Mouse (Mus musculus) olfactory bulb, adult 2 months (tissue): Measurements from ENCODE around the gene Ssc5d. TPM values are rescaled to one million over a fixed set of nuclear protein-coding genes. Genes with fewer than 3 reads are reported as not detected.
A peak's percentile ranks its signal among the peaks of the same experiment; 100 is the strongest.
"Not testable (repeated sequence)": the region's sequence is repeated elsewhere in the genome, so short reads cannot be mapped to it uniquely, and the experiment has no call there.

Experiments
- H3K27ac ChIP-seq: fragments of 200-500 bp; 2 replicates; pipeline ENCODE4 v1.5.1; 2012; ENCODE audit warnings: low read depth, low read length; ENCODE audit not compliant: insufficient read depth
- H3K4me1 ChIP-seq: fragments of 200-500 bp; 2 replicates; pipeline ENCODE4 v1.6.1; 2012; ENCODE audit warnings: low read length; ENCODE audit not compliant: control insufficient read depth, insufficient read depth
- H3K4me3 ChIP-seq: fragments of 200-500 bp; 2 replicates; pipeline ENCODE4 v1.5.1; 2012; ENCODE audit warnings: mild to moderate bottlenecking, low read depth, low read length, moderate library complexity; ENCODE audit not compliant: insufficient read depth
- CTCF ChIP-seq: fragments of 200-500 bp; IDR thresholded peaks from 2 replicates; pipeline ENCODE4 v1.5.1; 2012; ENCODE audit warnings: low read depth, mild to moderate bottlenecking, low read length, moderate library complexity; ENCODE audit not compliant: insufficient read depth
- POLR2A ChIP-seq: fragments of 200-500 bp; IDR thresholded peaks from 2 replicates; pipeline ENCODE4 v1.6.1; 2012; ENCODE audit warnings: mild to moderate bottlenecking, low read depth, low read length, moderate library complexity; ENCODE audit not compliant: insufficient read depth
- WGBS: fragments of 180-500 bp; shearing (Covaris S2); methylation state at CpG from one replicate; pipeline ENCODE4 v1.1.7; 2018; 5-methylcytosine and 5-hydroxymethylcytosine counted together
- polyA plus RNA-seq: library from polyadenylated mRNA; stranded (reverse); fragments of >200 nt; gene quantifications from 2 replicates; pipeline ENCODE4 v1.2.4, GENCODE M21; 2012; ENCODE audit warnings: low replicate concordance; ENCODE audit not compliant: missing spikeins, insufficient read depth, insufficient read length

The Ssc5d gene
- not detected in 2 replicates for polyA plus RNA-seq

DNA sequence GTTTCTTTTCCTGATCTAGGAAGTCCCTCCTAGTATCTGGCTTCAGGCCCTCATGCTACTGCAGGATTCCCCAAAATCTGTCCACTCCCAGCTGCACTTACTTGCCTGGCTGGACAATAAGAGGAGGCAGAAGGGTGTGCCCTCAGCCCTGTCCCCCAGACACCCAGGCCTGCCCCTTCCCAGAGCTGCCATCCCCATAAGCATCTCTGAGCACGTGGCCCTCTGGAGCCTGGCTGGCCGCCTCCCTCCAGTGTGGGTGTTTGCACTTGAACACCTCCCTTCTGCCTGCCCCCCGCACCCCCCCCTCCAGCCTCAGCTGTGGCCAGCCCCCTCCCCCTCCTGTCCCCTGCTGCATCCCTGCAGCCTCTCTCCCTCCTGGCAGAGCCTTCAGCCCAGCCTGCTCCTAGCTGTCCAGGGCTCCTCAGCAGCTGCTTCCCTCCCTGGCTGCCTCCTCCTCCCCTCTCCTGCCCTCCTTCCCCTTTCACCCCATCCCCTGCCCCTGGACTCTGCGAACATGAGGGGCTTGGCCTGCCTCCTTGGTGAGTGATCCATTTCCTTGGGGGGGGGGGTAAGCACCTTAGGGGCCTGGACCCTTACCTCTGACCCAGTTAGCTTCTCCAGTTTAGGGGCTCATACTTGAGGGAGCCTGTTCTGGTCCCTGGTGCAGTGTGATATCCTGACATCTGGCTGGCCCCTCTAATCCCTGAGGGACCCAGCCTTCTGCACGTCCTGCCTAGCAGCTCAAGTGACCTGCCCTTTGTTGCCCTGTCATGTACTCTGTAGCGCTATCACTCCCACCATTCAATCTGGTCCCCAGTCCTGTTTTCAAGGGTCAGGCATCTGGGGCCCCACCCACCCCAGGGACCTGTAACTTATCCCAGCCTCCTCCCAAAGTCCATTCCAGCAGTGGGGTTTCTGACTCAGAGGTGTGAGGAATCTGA is at the start of gene Ssc5d:
Gene Ssc5d (plus strand): TSS at position 345 of the 941 bp plus-strand sequence.
- no peak for TF ChIP-seq POLR2A
- TF ChIP-seq CTCF: no peak
- peak within 1 kb of the TSS; percentile 99 for H3K27ac ChIP-seq
- H3K4me1 ChIP-seq: peaks cover 51% of the 10 kb centered on the region
- peak within 1 kb of the TSS; percentile 45 for H3K4me3 ChIP-seq
- 16% methylated on average over 6 of the region's 6 CpGs for whole genome bisulfite sequencing

DNA sequence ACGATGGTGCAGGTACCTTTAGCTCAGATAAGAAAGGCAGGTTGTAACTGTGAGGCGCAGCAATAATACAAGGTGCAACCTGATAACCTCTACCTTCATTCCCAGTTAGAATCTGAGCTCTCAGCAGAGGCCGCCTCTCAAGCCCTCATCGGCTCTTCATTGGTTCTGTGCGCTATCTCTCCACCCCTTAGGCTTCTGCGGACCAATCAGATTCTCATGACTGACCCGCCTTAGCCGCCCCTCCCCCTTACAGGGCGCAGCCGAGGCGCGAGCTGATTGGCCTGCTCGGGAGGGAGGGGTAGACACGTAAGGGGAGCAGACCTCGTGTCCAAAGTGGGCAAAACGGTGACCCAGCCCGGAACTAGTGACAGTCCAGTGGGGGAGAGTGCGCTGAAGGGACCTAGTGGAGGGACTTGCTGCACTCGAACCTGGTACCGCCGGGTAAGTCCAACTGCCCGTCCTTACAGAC is 48.8 kb upstream of the Ssc5d start, which contains the start of gene Isoc2a:
Gene Isoc2a (plus strand): TSS at position 401 of the 469 bp plus-strand sequence.
- TF ChIP-seq CTCF (no peak), POLR2A (peak; percentile 38; the same call in 1 of the 2 replicates)

GRCm38 (mm10) chr7:4877226-4877625 is 48.4 kb upstream of the Ssc5d start:
- 4% methylated on average over 11 of the region's 11 CpGs for WGBS

More for the DNA sequence above, 48.8 kb upstream of the Ssc5d start, which contains the start of gene Isoc2a:
- Histone ChIP-seq H3K4me1 (peaks cover 8% of the 10 kb centered on the region), H3K27ac (peak within 1 kb of the TSS; percentile 61; the same call in 1 of the 2 replicates), H3K4me3 (peak within 1 kb of the TSS; percentile 59)
- 1% methylated on average over 22 of the region's 22 CpGs for WGBS

GRCm38 (mm10) chr7:4878186-4878585 is 47.4 kb upstream of the Ssc5d start:
- H3K4me3 ChIP-seq: no peak overlapping the region
- H3K27ac ChIP-seq: no peak overlapping the region
- TF ChIP-seq POLR2A (no peak), CTCF (no peak)

More at GRCm38 (mm10) chr7:4877226-4877625, 48.4 kb upstream of the Ssc5d start:
- Histone ChIP-seq H3K4me1 (peaks cover 8% of the 10 kb centered on the region), H3K4me3 (peak overlapping the region; percentile 59), H3K27ac (no peak overlapping the region)
- no peak for TF ChIP-seq POLR2A
- no peak for TF ChIP-seq CTCF

DNA sequence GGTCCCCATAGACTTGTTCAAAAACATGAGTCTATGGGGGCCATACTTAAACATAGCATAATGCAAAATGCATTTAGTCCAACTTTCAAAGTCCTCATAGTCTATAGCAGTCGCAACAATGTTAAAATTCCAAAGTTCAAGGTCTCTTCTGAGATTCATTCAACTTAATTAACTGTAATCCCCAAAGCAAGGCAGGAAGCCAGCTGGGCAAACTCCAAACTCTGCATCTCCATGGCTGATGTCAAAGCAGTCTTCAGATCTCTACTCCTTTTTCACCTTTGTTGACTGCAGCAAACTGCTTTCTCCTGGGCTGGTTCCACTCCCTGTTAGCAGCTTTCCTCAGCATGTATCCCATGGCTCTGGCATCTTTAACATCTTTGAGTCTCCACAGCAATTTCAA is 46.5 kb upstream of the Ssc5d start:
- not testable (repeated sequence) for H3K4me3 ChIP-seq, H3K4me1 ChIP-seq, H3K27ac ChIP-seq
- WGBS: 68% methylated on average over 1 of the region's 1 CpGs

More at GRCm38 (mm10) chr7:4878186-4878585, 47.4 kb upstream of the Ssc5d start:
- peaks cover 8% of the 10 kb centered on the region for H3K4me1 ChIP-seq

- no peak overlapping the region for H3K27ac ChIP-seq
- no peak overlapping the region for H3K4me3 ChIP-seq
- no peaks in the 10 kb centered on the region for H3K4me1 ChIP-seq
- TF ChIP-seq CTCF (no peak), POLR2A (no peak)
- 58% methylated on average over 4 of the region's 4 CpGs for WGBS
Measured at GRCm38 (mm10) chr7:4886680-4887079, 38.9 kb upstream of the Ssc5d start.

DNA sequence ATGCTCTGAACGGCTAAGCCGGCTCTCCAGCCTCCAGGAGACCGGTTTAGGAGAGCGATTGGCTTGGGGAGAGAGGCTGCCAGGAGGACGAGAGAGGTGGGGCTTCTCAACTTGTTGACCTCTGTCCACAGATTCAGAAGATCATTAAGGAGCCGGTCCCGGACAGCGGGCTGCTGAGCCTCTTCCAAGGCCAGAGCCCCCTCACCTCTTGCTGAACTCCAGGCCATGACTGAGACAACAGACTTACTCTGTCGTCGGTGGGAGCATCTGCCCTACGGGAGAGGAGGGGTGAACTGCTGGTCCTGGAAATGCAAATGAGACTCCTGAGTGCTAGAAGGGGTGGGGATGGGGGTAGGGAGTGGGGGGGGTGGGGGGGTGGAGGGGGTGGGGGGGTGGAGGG is 30.4 kb upstream of the Ssc5d start:
- no peak overlapping the region for H3K27ac ChIP-seq
- 70% methylated on average over 11 of the region's 11 CpGs for WGBS
- H3K4me1 ChIP-seq: peaks cover 11% of the 10 kb centered on the region
- no peak overlapping the region for H3K4me3 ChIP-seq
- no peak for TF ChIP-seq POLR2A
- no peak for TF ChIP-seq CTCF

DNA sequence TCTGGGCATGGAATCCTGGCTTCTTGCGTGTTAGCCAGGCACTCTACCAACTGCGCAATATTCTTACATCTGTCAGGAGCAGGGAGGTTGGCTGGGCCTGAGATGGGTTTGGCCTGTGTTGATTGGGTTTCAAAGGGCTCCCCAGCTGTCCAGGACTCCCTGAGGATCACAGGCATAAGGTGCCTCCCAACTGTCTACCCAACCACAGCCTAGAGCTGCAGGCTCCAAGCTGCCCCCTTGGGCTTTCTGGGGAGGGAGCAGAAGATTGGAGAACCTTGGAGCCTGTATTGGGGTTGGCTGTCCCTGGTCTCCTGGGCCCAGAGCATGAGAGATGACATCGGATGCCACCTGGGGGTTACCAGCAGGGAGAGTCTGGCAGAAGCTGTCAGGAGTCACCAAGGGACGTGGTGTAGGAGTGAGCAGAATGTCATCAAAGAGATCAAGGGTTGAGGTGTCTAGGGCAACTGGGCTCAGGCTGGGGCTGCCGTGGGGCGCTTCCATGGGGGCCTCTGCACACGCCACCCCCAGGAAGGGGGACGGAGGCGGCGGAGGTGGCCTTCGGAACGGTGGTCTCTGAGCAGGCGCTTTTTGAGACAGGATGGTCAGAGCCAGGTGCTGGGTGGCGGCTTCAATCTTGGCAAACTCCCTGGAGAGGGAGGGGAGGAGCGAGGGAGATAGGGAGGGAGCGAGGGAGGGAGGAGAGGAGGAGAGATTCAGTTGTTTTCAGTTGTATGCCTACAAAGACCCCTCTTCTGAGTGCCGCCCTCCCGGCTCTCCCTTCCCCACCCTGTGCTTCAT is 26.5 kb upstream of the Ssc5d start:
- Histone ChIP-seq H3K4me3 (peak overlapping the region; percentile 29; the same call in 1 of the 2 replicates), H3K27ac (no peak overlapping the region), H3K4me1 (peaks cover 14% of the 10 kb centered on the region)
- TF ChIP-seq POLR2A (no peak), CTCF (no peak)
- 31% methylated on average over 18 of the region's 18 CpGs for WGBS
